Mouse (Mus musculus): ENCODE measurements at regions not wholly inside any gene's neighbourhood (a gene's known extent, or its start where the extent isn't known, plus 50 kb on each side); places are given as distances from the start of the nearest gene placed in this dataset.

DNA sequence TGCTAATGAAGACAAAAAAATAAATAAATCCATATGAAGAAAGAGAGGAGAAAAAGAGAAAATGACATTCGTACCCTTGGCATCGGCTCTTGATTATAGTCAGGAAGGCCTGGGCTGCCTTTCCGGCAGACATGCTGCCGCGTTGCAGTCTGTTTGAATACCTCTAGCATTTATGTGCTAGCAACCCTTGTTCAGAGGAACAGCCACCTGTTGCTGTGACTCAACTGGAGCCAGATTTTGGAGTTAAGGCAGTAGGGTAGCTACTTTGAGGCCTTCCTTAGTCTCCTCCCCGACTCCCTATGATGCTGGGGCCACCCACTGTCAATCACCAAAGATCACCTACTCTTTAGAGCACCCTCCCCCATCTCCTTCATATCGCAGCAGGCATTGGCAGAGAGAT is 148.5 kb upstream of the Cops8 start:
- no peak for DNase-seq (ENCODE audit: low read depth, low spot score)

DNA sequence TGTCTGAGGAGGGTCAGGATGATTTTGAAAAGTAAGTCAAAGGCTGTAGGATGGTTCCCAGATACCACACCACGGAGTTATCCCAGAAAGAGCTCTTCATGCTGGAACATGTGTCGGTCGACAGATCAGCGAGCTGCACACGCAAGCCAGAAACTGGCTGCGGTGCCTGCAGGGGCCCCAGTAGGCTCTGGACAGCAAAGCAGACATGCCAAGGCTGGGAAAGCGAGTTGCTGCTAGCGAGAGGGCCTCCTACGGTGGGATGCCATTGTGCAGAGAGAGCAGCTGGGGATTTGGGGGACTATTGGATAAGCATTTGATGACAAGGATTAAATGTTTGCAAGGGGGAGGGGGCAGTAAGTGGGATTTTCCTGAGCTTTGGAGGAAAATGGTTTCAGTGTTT is 145.4 kb upstream of the Cops8 start:
- DNase-seq (ENCODE audit: low read depth, low spot score) = no peak

- DNase-seq (ENCODE audit: low read depth, low spot score) = no peak
Measured at GRCm38 (mm10) chr1:90458176-90458575, 144.6 kb upstream of the Cops8 start.

DNA sequence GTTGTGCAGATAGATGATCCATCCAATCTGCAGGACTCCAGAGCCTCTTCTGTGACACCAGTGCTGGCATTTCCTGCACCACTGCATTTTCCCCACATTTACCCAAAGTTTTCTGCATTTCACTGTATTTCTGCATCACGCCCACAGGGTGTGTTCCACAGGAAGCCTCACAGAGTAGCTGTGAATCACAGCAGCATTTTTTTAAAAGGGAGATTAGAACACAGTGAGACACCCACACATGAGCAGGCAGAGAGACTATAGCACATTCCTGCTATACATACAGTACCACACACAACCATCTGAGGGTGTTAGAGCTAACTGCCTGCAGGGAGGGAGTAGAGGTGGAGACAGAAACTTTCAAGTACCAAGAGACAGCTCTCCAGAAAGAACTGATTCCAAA is 141.1 kb upstream of the Cops8 start:
- no peak for DNase-seq (ENCODE audit: low read depth, low spot score)

GRCm38 (mm10) chr1:90463302-90463701 is 139.5 kb upstream of the Cops8 start:
- no peak for DNase-seq (ENCODE audit: low read depth, low spot score)

GRCm38 (mm10) chr1:90467646-90468045 is 135.1 kb upstream of the Cops8 start:
- DNase-seq (ENCODE audit: low read depth, low spot score) = no peak

DNA sequence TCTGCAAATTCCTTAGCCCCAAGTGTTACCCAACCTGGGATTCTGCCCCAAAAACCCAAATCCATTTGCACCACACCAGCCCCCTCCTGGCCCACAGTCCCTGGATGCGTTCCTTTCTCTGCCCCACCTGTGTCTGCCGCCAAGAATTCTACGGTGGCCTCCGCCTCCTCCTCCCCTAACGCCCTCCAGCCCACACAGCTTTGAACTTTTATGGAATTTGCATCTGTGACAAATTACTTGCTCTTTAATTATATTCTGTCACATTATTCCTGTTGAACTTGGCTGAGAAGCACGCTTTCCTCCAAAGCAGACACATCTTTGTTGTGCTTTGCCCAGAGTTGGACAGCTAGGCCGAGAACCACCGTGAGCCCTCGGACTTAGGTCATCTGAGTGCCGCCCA is 131.8 kb upstream of the Cops8 start:
- DNase-seq (ENCODE audit: low read depth, low spot score) = no peak

GRCm38 (mm10) chr1:90471806-90472205 is 131.0 kb upstream of the Cops8 start:
- no peak for DNase-seq (ENCODE audit: low read depth, low spot score)

DNA sequence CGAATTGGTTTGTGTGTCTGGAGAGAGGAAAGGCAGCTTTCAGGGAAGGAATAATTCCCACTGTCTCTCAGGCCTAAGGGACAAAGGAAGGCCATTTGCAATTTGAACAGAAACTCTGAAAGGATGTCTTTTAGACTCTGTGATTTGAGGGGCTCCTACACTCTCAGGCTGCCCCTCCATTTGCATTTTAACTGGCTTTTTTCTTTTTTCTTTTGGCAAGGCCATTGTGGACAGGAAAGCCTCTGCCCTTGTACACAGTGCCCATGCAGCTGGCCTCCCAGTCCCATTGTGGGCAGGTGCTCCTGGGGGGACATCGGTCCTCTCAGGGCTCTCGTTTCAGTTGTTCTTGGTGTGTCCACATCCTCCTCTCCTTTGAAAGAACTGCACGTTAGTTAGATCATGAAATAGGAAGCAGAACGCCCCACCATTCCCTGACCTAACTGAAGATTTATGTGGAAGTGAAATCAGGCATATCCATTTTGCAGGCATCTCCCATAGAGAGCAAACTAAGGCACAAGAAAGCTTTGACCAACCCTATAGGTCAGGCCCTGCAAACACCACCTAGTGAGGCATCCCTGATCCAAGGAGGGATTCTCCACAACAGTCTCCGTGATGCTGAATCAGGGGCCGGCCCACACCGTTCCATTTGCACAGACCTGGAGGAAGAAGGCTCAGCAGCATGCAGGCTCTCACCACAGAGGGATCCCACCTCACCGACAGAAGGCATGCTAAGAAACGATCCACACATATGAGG is 127.5 kb upstream of the Cops8 start:
- peak; percentile 28 for DNase-seq (ENCODE audit: low read depth, low spot score)

- no peak for DNase-seq (ENCODE audit: low read depth, low spot score)
Measured at GRCm38 (mm10) chr1:90476556-90477243, 126.1 kb upstream of the Cops8 start.

DNA sequence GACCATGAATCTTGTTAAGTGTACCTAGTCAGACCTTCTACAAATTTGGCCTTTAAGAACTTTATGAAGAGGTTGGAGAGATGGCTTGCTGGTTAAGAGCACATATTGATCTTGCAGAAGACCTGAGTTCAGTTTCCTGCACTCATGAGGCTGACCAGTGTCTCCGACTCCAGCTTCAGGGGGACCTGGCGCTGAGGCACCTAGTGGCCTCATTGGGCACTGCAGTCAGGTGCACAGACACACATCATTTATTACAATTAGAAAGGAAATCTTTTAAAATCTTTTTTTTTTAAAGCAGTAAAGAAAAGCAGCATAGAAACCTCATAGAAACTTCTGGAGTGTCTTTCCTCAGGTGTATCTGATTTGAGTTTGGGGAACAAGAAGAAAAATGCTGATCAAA is 123.9 kb upstream of the Cops8 start:
- no peak for DNase-seq (ENCODE audit: low read depth, low spot score)

- no peak for DNase-seq (ENCODE audit: low read depth, low spot score)
Measured at GRCm38 (mm10) chr1:90481247-90481646, 121.5 kb upstream of the Cops8 start.

DNA sequence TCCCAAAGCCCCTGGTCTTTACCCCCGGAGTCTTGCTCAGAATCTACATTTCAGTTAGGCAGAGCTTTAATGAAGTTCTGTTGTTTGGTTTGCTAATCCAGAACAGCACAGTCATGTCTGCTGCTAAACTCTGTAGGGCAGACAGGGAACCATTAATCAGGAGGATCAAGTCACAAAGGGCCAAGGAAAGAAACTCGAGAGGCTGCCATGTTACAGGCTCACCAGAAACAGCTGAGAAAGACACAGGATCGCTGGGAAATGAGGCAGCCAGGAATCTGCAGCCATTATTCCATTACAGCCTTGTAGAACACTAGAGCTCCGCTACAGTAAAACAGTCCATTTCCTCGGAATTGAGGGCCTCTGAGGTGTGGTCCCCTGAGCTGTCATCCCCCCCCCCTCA is 121.1 kb upstream of the Cops8 start:
- no peak for DNase-seq (ENCODE audit: low read depth, low spot score)

DNA sequence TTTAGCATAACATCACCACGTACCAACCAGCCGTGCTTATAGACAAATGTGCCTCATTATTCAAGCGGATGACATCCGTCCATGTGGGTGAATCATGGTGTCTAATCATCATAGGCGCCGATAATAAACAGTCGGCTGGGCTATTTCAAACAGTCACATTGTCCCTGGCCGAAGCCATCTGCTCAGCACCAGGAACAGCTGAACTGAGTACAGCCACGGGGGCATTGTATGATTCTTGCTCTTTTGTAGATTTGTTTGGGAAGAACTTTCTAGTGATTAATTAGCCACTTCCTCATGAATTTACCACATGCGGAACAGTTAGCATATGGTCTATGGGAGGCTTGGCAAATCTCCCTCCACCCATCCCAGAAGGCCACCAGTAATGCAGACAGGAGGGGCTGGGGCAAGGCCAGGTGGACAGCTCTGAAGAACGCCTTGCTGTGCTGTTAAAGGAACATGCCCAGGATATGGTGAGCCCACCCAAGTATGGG is 116.4 kb upstream of the Cops8 start:
- no peak for DNase-seq (ENCODE audit: low read depth, low spot score)

DNA sequence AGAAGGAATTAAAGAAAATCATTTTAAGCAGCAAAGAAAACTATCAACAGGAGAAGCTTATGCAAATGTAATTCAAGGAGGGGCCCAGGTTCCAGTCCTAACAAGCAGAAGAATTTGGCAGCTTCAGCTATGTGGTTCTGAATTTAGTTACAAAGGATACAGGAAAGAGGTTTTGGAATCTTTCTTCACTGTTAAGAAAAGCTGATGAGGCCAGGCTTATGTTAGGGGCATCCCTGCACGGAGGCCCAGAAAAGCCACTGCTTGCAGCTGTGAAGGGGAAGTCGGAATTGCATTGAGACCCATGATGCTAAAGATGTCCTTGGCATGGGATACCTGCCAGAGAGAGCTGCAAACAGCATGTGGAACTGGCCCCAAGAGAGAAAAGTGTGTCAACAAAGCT is 114.9 kb upstream of the Cops8 start:
- DNase-seq (ENCODE audit: low read depth, low spot score) = no peak

DNA sequence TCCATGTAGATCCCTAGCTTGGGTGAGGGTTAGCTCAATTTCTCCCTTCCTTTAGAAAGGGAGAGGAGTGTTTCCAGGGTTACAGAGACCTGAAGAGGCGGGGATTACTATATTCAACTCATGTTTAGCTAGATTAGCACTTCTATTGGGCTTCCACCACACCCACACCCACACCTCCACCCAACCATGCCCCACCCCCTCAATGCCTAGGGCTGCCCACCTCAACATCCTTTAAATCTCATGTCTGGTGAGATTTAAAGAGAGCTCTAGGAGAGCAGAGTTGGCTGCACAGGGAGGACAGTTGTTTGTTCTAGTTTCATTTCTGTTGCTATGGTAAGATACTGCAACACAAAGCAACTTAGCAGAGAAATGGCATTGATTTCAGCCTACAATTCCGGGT is 113.8 kb upstream of the Cops8 start:
- DNase-seq (ENCODE audit: low read depth, low spot score) = no peak

GRCm38 (mm10) chr1:90490335-90490734 is 112.4 kb upstream of the Cops8 start:
- DNase-seq (ENCODE audit: low read depth, low spot score) = no peak

GRCm38 (mm10) chr1:90493481-90493880 is 109.3 kb upstream of the Cops8 start:
- DNase-seq (ENCODE audit: low read depth, low spot score) = no peak

DNA sequence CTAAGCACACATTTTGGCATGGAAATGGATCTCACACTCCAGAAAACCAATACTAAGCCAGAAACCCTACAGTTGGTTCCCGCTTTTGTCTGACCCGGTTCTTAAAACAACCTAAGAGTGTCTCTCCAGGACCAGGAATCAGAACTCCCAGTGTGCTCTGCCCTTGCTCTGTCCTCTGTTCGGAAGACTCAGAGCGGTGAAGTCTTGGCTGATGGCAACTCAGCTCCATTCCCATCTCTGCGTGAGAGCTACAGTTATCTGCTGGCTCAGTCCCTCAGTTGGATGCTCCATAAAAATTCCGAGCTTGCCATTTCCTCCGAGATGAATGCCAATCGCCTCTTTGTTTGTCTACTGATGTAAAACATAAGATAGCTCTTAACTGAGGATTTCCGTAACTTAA is 107.6 kb upstream of the Cops8 start:
- no peak for DNase-seq (ENCODE audit: low read depth, low spot score)

- no peak for DNase-seq (ENCODE audit: low read depth, low spot score)
Measured at GRCm38 (mm10) chr1:90497568-90497967, 105.2 kb upstream of the Cops8 start.

DNA sequence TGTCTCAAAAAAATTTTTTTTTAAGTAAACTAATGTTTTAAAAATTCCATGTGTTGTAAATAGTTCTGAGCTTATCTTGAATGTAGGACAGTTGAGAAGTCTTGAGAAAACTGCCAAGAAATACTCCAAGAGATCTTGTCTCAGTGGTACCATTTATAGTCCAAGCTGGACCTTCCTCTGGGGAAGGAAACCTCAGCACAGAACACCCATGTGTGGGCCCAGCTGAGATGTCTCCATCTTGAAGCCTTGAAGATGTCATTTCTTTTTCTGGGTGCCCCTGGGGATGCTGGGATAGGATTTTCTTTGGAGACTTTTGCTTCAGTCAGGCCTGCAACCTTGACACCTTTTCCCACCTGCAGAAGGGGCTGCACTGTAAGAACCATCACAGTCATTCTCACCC is 101.4 kb upstream of the Cops8 start:
- DNase-seq (ENCODE audit: low read depth, low spot score) = no peak

GRCm38 (mm10) chr1:90502371-90502770 is 100.4 kb upstream of the Cops8 start:
- DNase-seq (ENCODE audit: low read depth, low spot score) = no peak

Data from brain, embryonic 18.5 days (tissue).